Mouse (Mus musculus) heart, embryonic 12.5 days (tissue): ENCODE measurements around the gene Arhgef3. TPM values are rescaled to one million over a fixed set of nuclear protein-coding genes. Genes with fewer than 3 reads are reported as not detected.

ENCODE experiments used
- ATAC-seq: fragments of 200-750 bp; cut with Nextera tagmentation; 2 replicates; pipeline ENCODE4 v1.8.0; 2017; ENCODE audit warnings: moderate TSS enrichment, moderate library complexity; ENCODE audit not compliant: insufficient number of reproducible peaks, low FRiP score
- H3K27ac ChIP-seq: fragments of 300-500 bp; sonication (generic); 2 replicates; pipeline ENCODE4 v1.5.1; 2016; ENCODE audit warnings: mild to moderate bottlenecking, moderate library complexity; ENCODE audit not compliant: poor library complexity, severe bottlenecking
- H3K27me3 ChIP-seq: fragments of 300-500 bp; sonication (generic); replicated peaks from 2 replicates; pipeline ENCODE4 v1.6.1; 2016; ENCODE audit warnings: mild to moderate bottlenecking, moderate library complexity
- H3K36me3 ChIP-seq: fragments of 300-500 bp; sonication (generic); 2 replicates; pipeline ENCODE4 v1.6.1; 2016; ENCODE audit warnings: mild to moderate bottlenecking, moderate library complexity
- H3K4me1 ChIP-seq: fragments of 300-500 bp; sonication (generic); replicated peaks from 2 replicates; pipeline ENCODE4 v1.6.1; 2016; ENCODE audit warnings: mild to moderate bottlenecking
- H3K4me2 ChIP-seq: fragments of 300-500 bp; sonication (generic); 2 replicates; pipeline ENCODE4 v1.6.1; 2016; ENCODE audit warnings: mild to moderate bottlenecking, moderate library complexity
- H3K4me3 ChIP-seq: fragments of 300-500 bp; sonication (generic); 2 replicates; pipeline ENCODE4 v1.5.1; 2016; ENCODE audit warnings: mild to moderate bottlenecking
- H3K9ac ChIP-seq: fragments of 300-500 bp; sonication (generic); 2 replicates; pipeline ENCODE4 v1.6.1; 2016; ENCODE audit warnings: mild to moderate bottlenecking, moderate library complexity
- H3K9me3 ChIP-seq: fragments of 300-500 bp; sonication (generic); replicated peaks from 2 replicates; pipeline ENCODE4 v1.6.1; 2016; ENCODE audit warnings: mild to moderate bottlenecking, moderate library complexity
- WGBS: fragments of 180-500 bp; shearing (Covaris S2); methylation state at CpG from one replicate; pipeline ENCODE4 v1.1.7; 2016; 5-methylcytosine and 5-hydroxymethylcytosine counted together
- polyA plus RNA-seq: library from polyadenylated mRNA; unstranded; fragments of >200 nt; fragmentation: Nextera tagmentation; extraction: Ambion mirVana; gene quantifications from 2 replicates; pipeline ENCODE4 v1.2.1, GENCODE M21; 2016

Arhgef3 gene
- polyA plus RNA-seq, 1 experiment from 2014 or later: 17.6 TPM

DNA sequence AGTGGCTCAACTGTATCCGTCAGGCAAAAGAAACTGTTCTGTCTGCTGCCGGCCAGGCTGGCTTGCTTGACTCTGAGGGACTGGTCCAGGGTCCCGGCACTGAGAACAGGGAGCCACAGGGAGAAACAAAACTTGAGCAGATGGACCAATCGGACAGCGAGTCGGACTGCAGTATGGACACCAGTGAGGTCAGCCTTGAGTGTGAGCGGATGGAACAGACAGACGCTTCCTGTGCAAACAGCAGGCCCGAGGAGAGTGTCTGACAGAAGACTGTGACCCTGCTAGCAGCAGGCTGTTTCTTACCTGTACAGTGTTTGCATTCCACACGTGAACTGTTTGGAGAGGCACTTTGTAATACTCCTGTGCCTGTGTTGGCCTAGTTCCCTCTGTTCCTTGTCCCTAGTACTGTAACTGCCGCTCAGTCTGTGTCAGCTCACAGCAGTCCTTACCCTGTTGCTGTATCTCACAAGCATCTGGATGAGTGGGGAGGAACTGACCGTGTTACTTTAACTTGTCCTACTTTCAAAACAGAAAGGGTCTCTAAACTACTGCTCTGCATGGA is 287.1 kb downstream of the Arhgef3 start:
- Histone ChIP-seq H3K9me3 (no peaks in the 10 kb centered on the region), H3K27me3 (no peaks in the 10 kb centered on the region), H3K27ac (no peak overlapping the region), H3K9ac (no peak overlapping the region), H3K4me3 (no peak overlapping the region), H3K4me1 (peaks cover 15% of the 10 kb centered on the region; the same call in 1 of the 2 replicates), H3K4me2 (no peak overlapping the region), H3K36me3 (peaks cover 49% of the 10 kb centered on the region)
- ATAC-seq: no peak
- WGBS: 77% methylated on average over 12 of the region's 12 CpGs

DNA sequence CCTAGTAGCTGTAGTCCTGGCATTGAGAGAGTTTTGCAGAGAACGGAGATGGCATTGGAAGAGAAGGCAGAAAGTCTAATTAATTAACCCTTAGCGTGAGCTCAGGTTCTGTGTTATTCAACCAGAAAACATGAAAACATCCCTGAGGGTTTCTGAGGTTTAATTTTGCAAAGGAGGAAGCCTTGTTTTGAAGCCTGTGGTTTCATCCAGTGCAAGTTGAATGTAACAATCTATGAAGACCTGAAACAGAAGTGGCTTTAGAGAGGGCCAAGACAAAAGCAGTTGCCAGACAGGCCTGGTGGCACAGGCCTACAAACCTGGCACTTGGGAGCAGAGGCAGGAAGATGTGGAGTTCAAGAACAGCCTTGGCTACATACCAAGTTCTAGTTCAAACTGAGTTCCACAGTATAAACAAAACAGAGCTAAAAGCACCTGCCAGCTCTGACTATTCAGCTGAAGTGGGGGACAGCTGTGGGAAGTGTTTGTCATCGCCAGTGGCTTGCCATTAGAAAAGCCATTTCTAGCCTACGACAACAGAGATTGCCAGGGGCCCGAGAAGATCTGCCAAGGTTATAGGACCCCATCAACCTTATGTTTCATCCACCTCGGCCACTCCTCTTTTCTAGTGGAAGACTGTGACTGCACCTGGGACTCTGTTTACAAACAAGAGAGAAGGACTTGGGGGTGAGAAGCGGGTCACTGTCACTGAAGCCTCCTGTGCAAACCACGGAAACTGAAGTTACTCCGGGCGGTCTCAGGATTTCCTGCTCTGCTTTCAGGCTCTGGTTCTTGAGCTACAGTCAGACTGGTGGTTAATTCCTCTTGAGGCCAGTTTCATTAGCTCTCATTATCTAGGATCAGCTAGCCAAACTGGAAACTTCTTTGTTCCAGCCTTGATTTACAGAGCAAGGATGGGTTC is 287.9 kb downstream of the Arhgef3 start:
- Histone ChIP-seq H3K9ac (no peak overlapping the region), H3K27ac (no peak overlapping the region), H3K4me3 (no peak overlapping the region), H3K36me3 (peaks cover 48% of the 10 kb centered on the region), H3K4me1 (peaks cover 15% of the 10 kb centered on the region; the same call in 1 of the 2 replicates), H3K4me2 (no peak overlapping the region), H3K9me3 (no peaks in the 10 kb centered on the region), H3K27me3 (no peaks in the 10 kb centered on the region)
- 69% methylated on average over 10 of the region's 10 CpGs for WGBS
- no peak for ATAC-seq

DNA sequence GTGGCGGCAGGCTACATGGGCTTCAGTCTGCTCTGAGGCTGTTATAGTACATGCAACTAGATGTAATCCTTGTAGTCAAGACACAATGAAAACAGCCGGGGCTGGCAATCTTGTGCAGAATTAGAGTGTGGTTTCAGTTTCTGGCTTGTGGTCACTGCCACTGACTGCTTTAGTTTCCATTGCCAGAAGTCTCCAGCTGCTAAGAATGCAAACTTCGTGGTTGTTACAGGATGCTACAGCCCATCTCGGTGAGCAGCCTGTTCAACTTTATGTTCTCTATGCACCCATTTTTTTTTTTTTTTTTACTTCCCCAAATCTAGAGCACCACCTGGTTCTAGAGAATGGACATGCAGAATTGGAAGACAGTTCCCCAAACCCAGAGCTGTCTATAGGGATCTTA is 290.8 kb downstream of the Arhgef3 start:
- Histone ChIP-seq H3K4me2 (no peak overlapping the region), H3K27ac (no peak overlapping the region), H3K9me3 (peaks cover 4% of the 10 kb centered on the region), H3K4me3 (no peak overlapping the region), H3K4me1 (peaks cover 11% of the 10 kb centered on the region; the same call in 1 of the 2 replicates), H3K36me3 (peaks cover 32% of the 10 kb centered on the region), H3K27me3 (no peaks in the 10 kb centered on the region), H3K9ac (no peak overlapping the region)
- WGBS: 87% methylated on average over 4 of the region's 4 CpGs
- no peak for ATAC-seq

DNA sequence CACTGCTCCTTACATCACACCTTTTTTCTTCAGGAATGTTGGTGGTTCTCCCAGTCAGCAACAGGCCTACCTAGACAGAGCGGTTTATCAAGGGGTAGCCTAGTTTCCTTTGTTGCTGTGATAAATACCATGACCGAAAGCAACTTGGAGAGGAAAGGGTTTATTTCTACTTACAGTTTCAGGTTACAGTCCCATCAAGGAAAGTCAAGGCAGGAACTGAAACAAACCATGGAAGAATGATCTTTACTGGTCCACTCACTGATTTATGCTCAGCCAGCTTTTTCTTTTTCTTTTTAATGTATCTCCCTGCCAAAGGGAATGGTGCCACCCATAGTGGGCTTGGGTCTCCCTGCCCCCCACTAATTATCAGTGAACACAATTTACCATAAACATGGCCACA is 291.2 kb downstream of the Arhgef3 start:
- H3K9ac ChIP-seq: no peak overlapping the region
- no peaks in the 10 kb centered on the region for H3K27me3 ChIP-seq
- no peak overlapping the region for H3K27ac ChIP-seq
- peaks cover 6% of the 10 kb centered on the region; the same call in 1 of the 2 replicates for H3K4me1 ChIP-seq
- ATAC-seq: no peak
- H3K36me3 ChIP-seq: peaks cover 28% of the 10 kb centered on the region
- H3K9me3 ChIP-seq: peaks cover 4% of the 10 kb centered on the region
- no peak overlapping the region for H3K4me2 ChIP-seq
- no peak overlapping the region for H3K4me3 ChIP-seq
- WGBS: 92% methylated on average over 2 of the region's 2 CpGs

GRCm38 (mm10) chr14:27408240-27408639 is 293.5 kb downstream of the Arhgef3 start:
- Histone ChIP-seq H3K27me3 (no peaks in the 10 kb centered on the region), H3K9me3 (peaks cover 4% of the 10 kb centered on the region), H3K36me3 (peaks cover 12% of the 10 kb centered on the region), H3K4me2 (no peak overlapping the region), H3K4me1 (no peaks in the 10 kb centered on the region), H3K4me3 (no peak overlapping the region), H3K9ac (no peak overlapping the region), H3K27ac (no peak overlapping the region)
- ATAC-seq: no peak
- WGBS: 74% methylated on average over 3 of the region's 3 CpGs

DNA sequence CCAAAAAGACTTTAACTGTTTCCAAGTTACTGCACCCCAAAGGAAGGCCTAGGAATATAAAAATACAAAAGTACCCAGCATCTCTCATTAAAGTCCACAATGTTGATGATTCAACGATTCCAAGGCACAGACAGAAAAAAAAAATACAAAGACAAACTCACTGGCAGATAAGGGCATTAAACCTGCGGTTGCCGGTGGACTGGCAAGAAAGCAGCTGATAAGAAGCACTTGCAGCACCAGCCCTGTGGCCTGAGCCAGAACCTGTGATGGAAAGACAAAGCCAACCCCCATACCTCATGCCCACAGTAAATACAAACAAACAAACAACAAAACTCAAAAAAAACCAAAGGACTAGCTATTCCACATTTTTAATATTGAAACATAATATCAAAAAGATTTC is 295.0 kb downstream of the Arhgef3 start:
- H3K4me3 ChIP-seq: no peak overlapping the region

DNA sequence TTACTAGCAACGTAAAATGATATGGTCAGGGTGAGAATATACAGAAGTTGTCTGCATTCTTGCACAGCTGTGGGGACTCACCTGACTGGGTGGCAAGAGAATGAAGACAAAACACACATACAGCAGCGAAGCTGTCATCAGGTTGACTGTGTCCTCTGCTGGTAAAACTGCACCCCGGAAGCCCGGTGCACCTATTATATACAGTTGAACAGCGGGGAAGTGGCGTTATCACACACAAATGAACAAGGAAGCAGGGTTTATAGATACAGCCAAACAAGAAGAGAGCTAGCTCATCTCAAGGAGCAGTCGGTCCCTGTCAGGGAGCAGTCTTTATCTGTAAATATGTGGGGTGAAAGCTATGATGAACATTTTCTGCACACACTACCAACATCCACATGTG is 296.8 kb downstream of the Arhgef3 start:
- Histone ChIP-seq H3K9me3 (peaks cover 4% of the 10 kb centered on the region), H3K27ac (no peak overlapping the region), H3K36me3 (no peaks in the 10 kb centered on the region), H3K4me1 (no peaks in the 10 kb centered on the region), H3K9ac (no peak overlapping the region), H3K4me3 (no peak overlapping the region), H3K4me2 (no peak overlapping the region), H3K27me3 (no peaks in the 10 kb centered on the region)
- ATAC-seq: no peak
- 79% methylated on average over 7 of the region's 7 CpGs for WGBS

More for the DNA sequence above, 295.0 kb downstream of the Arhgef3 start:
- no peak for ATAC-seq
- no peaks in the 10 kb centered on the region for H3K27me3 ChIP-seq
- no peak overlapping the region for H3K9ac ChIP-seq
- H3K4me1 ChIP-seq: no peaks in the 10 kb centered on the region
- H3K36me3 ChIP-seq: peaks cover 3% of the 10 kb centered on the region
- 23% methylated on average over 3 of the region's 3 CpGs for WGBS
- peaks cover 4% of the 10 kb centered on the region for H3K9me3 ChIP-seq
- H3K4me2 ChIP-seq: no peak overlapping the region
- H3K27ac ChIP-seq: no peak overlapping the region

GRCm38 (mm10) chr14:27412699-27413098 is 298.0 kb downstream of the Arhgef3 start:
- no peak for ATAC-seq

GRCm38 (mm10) chr14:27413961-27414360 is 299.3 kb downstream of the Arhgef3 start:
- Histone ChIP-seq H3K4me1 (no peaks in the 10 kb centered on the region), H3K27ac (no peak overlapping the region), H3K9me3 (peaks cover 4% of the 10 kb centered on the region), H3K27me3 (no peaks in the 10 kb centered on the region), H3K4me3 (no peak overlapping the region), H3K4me2 (no peak overlapping the region), H3K9ac (no peak overlapping the region), H3K36me3 (0 out of 2 replicates have a peak, but pooled peaks cover 3% of the 10 kb centered on the region)
- ATAC-seq: no peak
- WGBS: 38% methylated on average over 4 of the region's 4 CpGs

More at GRCm38 (mm10) chr14:27412699-27413098, 298.0 kb downstream of the Arhgef3 start:
- no peaks in the 10 kb centered on the region for H3K27me3 ChIP-seq
- no peak overlapping the region for H3K4me3 ChIP-seq
- no peak overlapping the region for H3K27ac ChIP-seq
- WGBS: 73% methylated on average over 8 of the region's 8 CpGs
- peaks cover 4% of the 10 kb centered on the region for H3K9me3 ChIP-seq
- no peaks in the 10 kb centered on the region for H3K4me1 ChIP-seq
- no peaks in the 10 kb centered on the region for H3K36me3 ChIP-seq
- no peak overlapping the region for H3K4me2 ChIP-seq
- H3K9ac ChIP-seq: no peak overlapping the region

DNA sequence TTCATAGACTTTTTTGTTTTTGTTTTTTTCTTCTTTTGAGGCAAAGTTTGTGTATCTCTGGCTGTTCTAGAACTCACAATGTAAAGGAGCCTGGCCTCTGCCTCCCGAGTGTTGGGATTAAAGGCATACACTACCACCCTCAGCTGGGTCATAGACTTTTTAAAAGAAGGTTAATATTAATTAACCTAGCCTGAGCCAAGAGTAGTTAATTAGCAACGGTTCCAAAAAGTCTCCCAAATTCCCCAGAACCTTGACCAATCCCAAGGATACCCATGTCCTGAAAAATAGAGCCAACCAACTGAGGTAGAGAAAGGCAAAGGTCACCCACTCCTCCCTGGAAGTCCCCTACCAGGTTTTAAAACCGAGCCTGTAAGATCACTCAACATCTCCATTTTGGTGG is 306.1 kb downstream of the Arhgef3 start:
- H3K9ac ChIP-seq: no peak overlapping the region
- 0 out of 2 replicates have a peak, but pooled peaks cover 6% of the 10 kb centered on the region for H3K9me3 ChIP-seq
- H3K27ac ChIP-seq: no peak overlapping the region
- no peak for ATAC-seq
- no peak overlapping the region for H3K4me2 ChIP-seq
- H3K4me3 ChIP-seq: no peak overlapping the region
- H3K36me3 ChIP-seq: 0 out of 2 replicates have a peak, but pooled peaks cover 3% of the 10 kb centered on the region
- 61% methylated on average over 3 of the region's 3 CpGs for WGBS
- no peaks in the 10 kb centered on the region for H3K27me3 ChIP-seq
- no peaks in the 10 kb centered on the region for H3K4me1 ChIP-seq

DNA sequence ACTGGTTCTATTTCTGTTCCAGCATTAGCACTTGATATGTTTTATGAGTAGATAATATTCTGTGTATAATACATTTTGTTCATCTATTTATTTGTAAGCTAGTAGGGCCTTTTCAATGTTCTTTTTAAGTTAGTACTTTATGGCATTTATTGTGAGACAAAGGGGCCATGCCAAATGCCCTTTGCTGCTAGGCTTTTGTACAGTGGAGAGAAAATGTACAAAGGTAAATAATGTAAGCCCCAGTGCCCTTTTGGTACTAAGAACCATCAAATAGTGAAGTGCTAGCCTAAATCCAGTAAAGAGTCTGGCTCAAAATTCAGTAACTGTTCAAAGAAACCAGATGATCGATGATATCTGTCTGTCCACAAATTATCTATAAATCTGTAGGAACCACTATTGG is 307.6 kb downstream of the Arhgef3 start:
- 0 out of 2 replicates have a peak, but pooled peaks cover 3% of the 10 kb centered on the region for H3K36me3 ChIP-seq
- 80% methylated on average over 1 of the region's 1 CpGs for WGBS

More for the DNA sequence above, 307.6 kb downstream of the Arhgef3 start:
- 0 out of 2 replicates have a peak, but pooled peaks cover 6% of the 10 kb centered on the region for H3K9me3 ChIP-seq
- H3K4me1 ChIP-seq: no peaks in the 10 kb centered on the region
- no peak overlapping the region for H3K9ac ChIP-seq
- H3K4me3 ChIP-seq: no peak overlapping the region
- no peaks in the 10 kb centered on the region for H3K27me3 ChIP-seq
- no peak overlapping the region for H3K27ac ChIP-seq
- no peak for ATAC-seq
- no peak overlapping the region for H3K4me2 ChIP-seq
